Mouse (Mus musculus): ENCODE measurements around the gene Ifngr1. TPM values are rescaled to one million over a fixed set of nuclear protein-coding genes. Genes with fewer than 3 reads are reported as not detected.

Gene Ifngr1
- 33.8 and 35.0 TPM in 2 replicates for polyA plus RNA-seq (2014; fragmentation: Nextera tagmentation; extraction: Ambion mirVana)

- Histone ChIP-seq H3K27me3 (ENCODE audit: control insufficient read depth, insufficient read depth, low read length) (no peaks in the 10 kb centered on the region), H3K27ac (replicated peaks; ENCODE audit: low read depth, low read length) (peak within 1 kb of the TSS; percentile 47; the same call in 1 of the 2 replicates), H3K4me1 (ENCODE audit: control insufficient read depth, insufficient read depth, low read length) (no peaks in the 10 kb centered on the region), H3K4me3 (ENCODE audit: low read depth, low read length) (peak within 1 kb of the TSS; percentile 72), H3K9me3 (replicated peaks; ENCODE audit: control insufficient read depth, low read length) (no peaks in the 10 kb centered on the region), H3K4me2 (ENCODE audit: low read depth, low read length) (peak within 1 kb of the TSS; percentile 68), H3K36me3 (replicated peaks; ENCODE audit: control insufficient read depth, insufficient read depth, low read depth, low read length) (no peaks in the 10 kb centered on the region), H3K9ac (replicated peaks; ENCODE audit: low read length) (peak within 1 kb of the TSS; percentile 82)
- peak; percentile 98 for DNase-seq (ENCODE audit: low spot score)
- WGBS: under 1% methylated on average over 46 of the region's 52 CpGs
- peak; percentile 100 for ATAC-seq (replicated peaks; ENCODE audit: insufficient number of reproducible peaks, low FRiP score, low TSS enrichment, low read depth)
Measured at GRCm38 (mm10) chr10:19591641-19592441, at the start of gene Ifngr1. Gene Ifngr1 (plus strand): TSS chr10:19591949.

- H3K36me3 ChIP-seq (replicated peaks; ENCODE audit: control insufficient read depth, insufficient read depth, low read depth, low read length): no peaks in the 10 kb centered on the region
- H3K9ac ChIP-seq (replicated peaks; ENCODE audit: low read length): no peak overlapping the region
- no peak overlapping the region for H3K4me3 ChIP-seq (ENCODE audit: low read depth, low read length)
- no peak for DNase-seq (ENCODE audit: low spot score)
- H3K27me3 ChIP-seq (ENCODE audit: control insufficient read depth, insufficient read depth, low read length): no peaks in the 10 kb centered on the region
- no peaks in the 10 kb centered on the region for H3K9me3 ChIP-seq (replicated peaks; ENCODE audit: control insufficient read depth, low read length)
- no peaks in the 10 kb centered on the region for H3K4me1 ChIP-seq (ENCODE audit: control insufficient read depth, insufficient read depth, low read length)
- no peak for ATAC-seq (replicated peaks; ENCODE audit: insufficient number of reproducible peaks, low FRiP score, low TSS enrichment, low read depth)
- 97% methylated on average over 1 of the region's 1 CpGs for WGBS
- H3K4me2 ChIP-seq (ENCODE audit: low read depth, low read length): no peak overlapping the region
- no peak overlapping the region for H3K27ac ChIP-seq (replicated peaks; ENCODE audit: low read depth, low read length)
Measured at GRCm38 (mm10) chr10:19546825-19547224, 44.9 kb upstream of the Ifngr1 start.

- WGBS: 80% methylated on average over 1 of the region's 1 CpGs
- H3K36me3 ChIP-seq (replicated peaks; ENCODE audit: control insufficient read depth, insufficient read depth, low read depth, low read length): no peaks in the 10 kb centered on the region
- H3K4me3 ChIP-seq (ENCODE audit: low read depth, low read length): no peak overlapping the region
- no peak overlapping the region for H3K27ac ChIP-seq (replicated peaks; ENCODE audit: low read depth, low read length)
- no peaks in the 10 kb centered on the region for H3K27me3 ChIP-seq (ENCODE audit: control insufficient read depth, insufficient read depth, low read length)
- no peak overlapping the region for H3K9ac ChIP-seq (replicated peaks; ENCODE audit: low read length)
- no peak overlapping the region for H3K4me2 ChIP-seq (ENCODE audit: low read depth, low read length)
- ATAC-seq (replicated peaks; ENCODE audit: insufficient number of reproducible peaks, low FRiP score, low TSS enrichment, low read depth): no peak
- H3K9me3 ChIP-seq (replicated peaks; ENCODE audit: control insufficient read depth, low read length): no peaks in the 10 kb centered on the region
- no peaks in the 10 kb centered on the region for H3K4me1 ChIP-seq (ENCODE audit: control insufficient read depth, insufficient read depth, low read length)
- no peak for DNase-seq (ENCODE audit: low spot score)
Measured at GRCm38 (mm10) chr10:19548016-19548415, 43.7 kb upstream of the Ifngr1 start.

GRCm38 (mm10) chr10:19548491-19548890 is 43.3 kb upstream of the Ifngr1 start:
- no peak overlapping the region for H3K4me3 ChIP-seq (ENCODE audit: low read depth, low read length)
- DNase-seq (ENCODE audit: low spot score): no peak
- no peak overlapping the region for H3K9ac ChIP-seq (replicated peaks; ENCODE audit: low read length)
- H3K4me1 ChIP-seq (ENCODE audit: control insufficient read depth, insufficient read depth, low read length): no peaks in the 10 kb centered on the region
- H3K36me3 ChIP-seq (replicated peaks; ENCODE audit: control insufficient read depth, insufficient read depth, low read depth, low read length): no peaks in the 10 kb centered on the region
- no peaks in the 10 kb centered on the region for H3K27me3 ChIP-seq (ENCODE audit: control insufficient read depth, insufficient read depth, low read length)
- 84% methylated on average over 2 of the region's 2 CpGs for WGBS
- no peak overlapping the region for H3K4me2 ChIP-seq (ENCODE audit: low read depth, low read length)
- no peaks in the 10 kb centered on the region for H3K9me3 ChIP-seq (replicated peaks; ENCODE audit: control insufficient read depth, low read length)
- no peak overlapping the region for H3K27ac ChIP-seq (replicated peaks; ENCODE audit: low read depth, low read length)
- no peak for ATAC-seq (replicated peaks; ENCODE audit: insufficient number of reproducible peaks, low FRiP score, low TSS enrichment, low read depth)

- no peak for DNase-seq (ENCODE audit: low spot score)
- no peak overlapping the region for H3K27ac ChIP-seq (replicated peaks; ENCODE audit: low read depth, low read length)
- no peaks in the 10 kb centered on the region for H3K4me1 ChIP-seq (ENCODE audit: control insufficient read depth, insufficient read depth, low read length)
- H3K9me3 ChIP-seq (replicated peaks; ENCODE audit: control insufficient read depth, low read length): no peaks in the 10 kb centered on the region
- H3K9ac ChIP-seq (replicated peaks; ENCODE audit: low read length): no peak overlapping the region
- 89% methylated on average over 3 of the region's 3 CpGs for WGBS
- no peak overlapping the region for H3K4me3 ChIP-seq (ENCODE audit: low read depth, low read length)
- no peaks in the 10 kb centered on the region for H3K36me3 ChIP-seq (replicated peaks; ENCODE audit: control insufficient read depth, insufficient read depth, low read depth, low read length)
- H3K27me3 ChIP-seq (ENCODE audit: control insufficient read depth, insufficient read depth, low read length): no peaks in the 10 kb centered on the region
- ATAC-seq (replicated peaks; ENCODE audit: insufficient number of reproducible peaks, low FRiP score, low TSS enrichment, low read depth): no peak
- H3K4me2 ChIP-seq (ENCODE audit: low read depth, low read length): no peak overlapping the region
Measured at GRCm38 (mm10) chr10:19551585-19551984, 40.2 kb upstream of the Ifngr1 start.

- no peak for ATAC-seq (replicated peaks; ENCODE audit: insufficient number of reproducible peaks, low FRiP score, low TSS enrichment, low read depth)
- Histone ChIP-seq H3K4me3 (ENCODE audit: low read depth, low read length) (no peak overlapping the region), H3K4me1 (ENCODE audit: control insufficient read depth, insufficient read depth, low read length) (no peaks in the 10 kb centered on the region), H3K9me3 (replicated peaks; ENCODE audit: control insufficient read depth, low read length) (no peaks in the 10 kb centered on the region), H3K27ac (replicated peaks; ENCODE audit: low read depth, low read length) (no peak overlapping the region), H3K36me3 (replicated peaks; ENCODE audit: control insufficient read depth, insufficient read depth, low read depth, low read length) (no peaks in the 10 kb centered on the region), H3K4me2 (ENCODE audit: low read depth, low read length) (no peak overlapping the region), H3K27me3 (ENCODE audit: control insufficient read depth, insufficient read depth, low read length) (no peaks in the 10 kb centered on the region), H3K9ac (replicated peaks; ENCODE audit: low read length) (no peak overlapping the region)
- DNase-seq (ENCODE audit: low spot score): no peak
- WGBS: 67% methylated on average over 2 of the region's 2 CpGs
Measured at GRCm38 (mm10) chr10:19553857-19554256, 37.9 kb upstream of the Ifngr1 start.

- ATAC-seq (replicated peaks; ENCODE audit: insufficient number of reproducible peaks, low FRiP score, low TSS enrichment, low read depth) (no peak), DNase-seq (ENCODE audit: low spot score) (peak; percentile 2)
- no peaks in the 10 kb centered on the region for H3K36me3 ChIP-seq (replicated peaks; ENCODE audit: control insufficient read depth, insufficient read depth, low read depth, low read length)
- no peak overlapping the region for H3K4me3 ChIP-seq (ENCODE audit: low read depth, low read length)
- WGBS: 72% methylated on average over 4 of the region's 4 CpGs
- H3K27ac ChIP-seq (replicated peaks; ENCODE audit: low read depth, low read length): no peak overlapping the region
- no peaks in the 10 kb centered on the region for H3K9me3 ChIP-seq (replicated peaks; ENCODE audit: control insufficient read depth, low read length)
- H3K9ac ChIP-seq (replicated peaks; ENCODE audit: low read length): no peak overlapping the region
- H3K27me3 ChIP-seq (ENCODE audit: control insufficient read depth, insufficient read depth, low read length): no peaks in the 10 kb centered on the region
- H3K4me1 ChIP-seq (ENCODE audit: control insufficient read depth, insufficient read depth, low read length): no peaks in the 10 kb centered on the region
- no peak overlapping the region for H3K4me2 ChIP-seq (ENCODE audit: low read depth, low read length)
Measured at GRCm38 (mm10) chr10:19557696-19558095, 34.1 kb upstream of the Ifngr1 start.

GRCm38 (mm10) chr10:19559565-19560165 is 32.1 kb upstream of the Ifngr1 start:
- 81% methylated on average over 8 of the region's 8 CpGs for WGBS
- H3K4me2 ChIP-seq (ENCODE audit: low read depth, low read length): no peak overlapping the region
- no peaks in the 10 kb centered on the region for H3K27me3 ChIP-seq (ENCODE audit: control insufficient read depth, insufficient read depth, low read length)
- no peak overlapping the region for H3K4me3 ChIP-seq (ENCODE audit: low read depth, low read length)
- no peak overlapping the region for H3K9ac ChIP-seq (replicated peaks; ENCODE audit: low read length)
- no peaks in the 10 kb centered on the region; the same call in 1 of the 2 replicates for H3K9me3 ChIP-seq (replicated peaks; ENCODE audit: control insufficient read depth, low read length)
- H3K27ac ChIP-seq (replicated peaks; ENCODE audit: low read depth, low read length): no peak overlapping the region
- H3K4me1 ChIP-seq (ENCODE audit: control insufficient read depth, insufficient read depth, low read length): no peaks in the 10 kb centered on the region
- ATAC-seq (replicated peaks; ENCODE audit: insufficient number of reproducible peaks, low FRiP score, low TSS enrichment, low read depth): no peak
- no peak for DNase-seq (ENCODE audit: low spot score)
- H3K36me3 ChIP-seq (replicated peaks; ENCODE audit: control insufficient read depth, insufficient read depth, low read depth, low read length): no peaks in the 10 kb centered on the region

Data from embryonic facial prominence, embryonic 11.5 days (tissue).